Mouse (Mus musculus) liver, adult 2 months (tissue): ENCODE measurements around the gene Map3k13.

ENCODE experiments used
- CTCF ChIP-seq: fragments of 200-500 bp; IDR thresholded peaks from 2 replicates; pipeline ENCODE4 v1.5.1; 2011; ENCODE audit warnings: low read depth, low read length, control low read depth
- POLR2A ChIP-seq: fragments of 200-500 bp; IDR thresholded peaks from 2 replicates; pipeline ENCODE4 v1.6.1; 2011; ENCODE audit warnings: low read length, control low read depth; ENCODE audit not compliant: insufficient read depth; ENCODE audit errors: extremely low read depth

- TF ChIP-seq CTCF (no peak), POLR2A (no peak)
These were observed 68.3 kb downstream of the Map3k13 start for GRCm38 (mm10) chr16:21862448-21862847.
